Mouse (Mus musculus) intestine, embryonic 15.5 days (tissue): ENCODE measurements around the gene Slc27a5. TPM values are rescaled to one million over a fixed set of nuclear protein-coding genes. Genes with fewer than 3 reads are reported as not detected.
A peak's percentile ranks its signal among the peaks of the same experiment; 100 is the strongest.

Experiments used
- ATAC-seq: fragments of 200-750 bp; cut with Nextera tagmentation; 2 replicates; pipeline ENCODE4 v1.8.0; 2017; ENCODE audit warnings: moderate TSS enrichment, moderate library complexity
- H3K27ac ChIP-seq: fragments of 300-500 bp; sonication (generic); 2 replicates; pipeline ENCODE4 v1.5.1; 2015; ENCODE audit warnings: mild to moderate bottlenecking, inconsistent platforms
- H3K27me3 ChIP-seq: fragments of 300-500 bp; sonication (generic); replicated peaks from 2 replicates; pipeline ENCODE4 v1.6.1; 2015; ENCODE audit warnings: inconsistent platforms
- H3K36me3 ChIP-seq: fragments of 300-500 bp; sonication (generic); 2 replicates; pipeline ENCODE4 v1.6.1; 2015; ENCODE audit warnings: inconsistent platforms
- H3K4me1 ChIP-seq: fragments of 300-500 bp; sonication (generic); replicated peaks from 2 replicates; pipeline ENCODE4 v1.6.1; 2015; ENCODE audit warnings: inconsistent platforms
- H3K4me2 ChIP-seq: fragments of 300-500 bp; sonication (generic); replicated peaks from 2 replicates; pipeline ENCODE4 v1.6.1; 2015; ENCODE audit warnings: mild to moderate bottlenecking, inconsistent platforms
- H3K4me3 ChIP-seq: fragments of 300-500 bp; sonication (generic); replicated peaks from 2 replicates; pipeline ENCODE4 v1.5.1; 2015; ENCODE audit warnings: inconsistent platforms
- H3K9ac ChIP-seq: fragments of 300-500 bp; sonication (generic); 2 replicates; pipeline ENCODE4 v1.6.1; 2015; ENCODE audit warnings: inconsistent platforms
- H3K9me3 ChIP-seq: fragments of 300-500 bp; sonication (generic); 2 replicates; pipeline ENCODE4 v1.6.1; 2016; ENCODE audit warnings: inconsistent platforms
- WGBS: fragments of 180-500 bp; shearing (Covaris S2); methylation state at CpG from one replicate; pipeline ENCODE4 v1.1.7; 2015; 5-methylcytosine and 5-hydroxymethylcytosine counted together
- polyA plus RNA-seq: library from polyadenylated mRNA; unstranded; fragments of >200 nt; fragmentation: Nextera tagmentation; extraction: Ambion mirVana; gene quantifications from 2 replicates; pipeline ENCODE4 v1.2.1, GENCODE M21; 2015

Slc27a5 gene
- polyA plus RNA-seq, 1 experiment from 2014 or later: 0.41 TPM

DNA sequence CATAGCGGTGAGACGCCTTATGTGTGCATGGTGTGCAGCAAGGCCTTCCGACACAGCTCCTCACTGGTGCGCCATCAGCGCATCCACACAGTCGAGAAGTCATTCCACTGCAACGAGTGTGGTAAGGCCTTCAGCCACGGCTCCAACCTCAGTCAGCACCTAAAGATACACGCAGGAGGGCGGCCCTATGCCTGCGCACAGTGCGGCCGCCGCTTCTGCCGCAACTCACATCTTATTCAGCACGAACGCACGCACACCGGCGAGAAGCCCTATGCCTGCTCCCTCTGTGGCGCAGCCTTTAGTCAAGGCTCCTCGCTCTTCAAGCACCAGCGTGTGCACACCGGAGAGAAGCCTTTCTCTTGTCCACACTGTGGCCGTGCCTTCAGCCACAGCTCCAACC is 27.1 kb downstream of the Slc27a5 start:
- H3K27ac ChIP-seq: no peak overlapping the region
- H3K9me3 ChIP-seq: no peaks in the 10 kb centered on the region
- WGBS: 92% methylated on average over 25 of the region's 25 CpGs
- peaks cover 29% of the 10 kb centered on the region for H3K36me3 ChIP-seq
- no peaks in the 10 kb centered on the region for H3K27me3 ChIP-seq
- ATAC-seq: no peak
- no peak overlapping the region for H3K4me2 ChIP-seq
- no peak overlapping the region for H3K4me3 ChIP-seq
- no peak overlapping the region for H3K9ac ChIP-seq
- H3K4me1 ChIP-seq: peaks cover 4% of the 10 kb centered on the region; the same call in 1 of the 2 replicates

DNA sequence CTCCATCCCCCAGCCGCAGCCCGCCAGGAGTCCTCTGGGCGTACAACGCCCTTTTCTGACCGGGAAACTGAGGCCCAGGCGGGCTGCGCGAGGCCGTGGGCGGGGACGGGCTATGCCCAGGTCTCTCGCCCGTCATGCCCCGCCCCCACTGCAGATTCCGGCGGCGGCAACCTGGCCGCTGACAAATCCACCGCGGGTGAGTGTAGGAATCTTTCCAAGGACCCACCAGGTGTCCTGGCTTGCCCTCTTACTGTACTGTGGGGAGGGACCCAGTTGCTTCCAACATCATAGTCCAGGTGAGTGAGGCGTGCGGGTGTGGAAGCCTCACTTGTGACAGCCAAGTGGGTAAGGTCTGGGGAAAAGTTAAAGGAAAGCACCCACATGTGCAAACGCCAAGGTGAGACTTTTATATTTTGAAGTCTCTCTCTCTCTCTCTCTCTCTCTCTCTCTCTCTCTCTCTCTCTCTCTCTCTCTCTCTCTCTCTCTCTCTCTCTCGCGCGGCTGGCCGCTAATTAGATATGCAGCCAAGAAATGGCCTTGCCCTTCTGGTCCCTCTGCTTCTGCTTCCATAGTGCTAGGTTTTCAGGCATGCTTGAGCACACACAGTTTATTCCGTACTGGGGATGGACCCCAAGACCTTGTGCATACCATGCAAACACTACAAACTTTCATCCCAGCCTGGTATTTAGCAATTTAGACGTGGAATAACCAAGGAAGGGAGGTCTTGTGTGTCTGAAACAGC is 31.7 kb downstream of the Slc27a5 start:
- peak overlapping the region; percentile 91 for H3K4me2 ChIP-seq
- no peaks in the 10 kb centered on the region for H3K9me3 ChIP-seq
- peak overlapping the region; percentile 82 for H3K4me3 ChIP-seq
- ATAC-seq: peak; percentile 85
- H3K27me3 ChIP-seq: no peaks in the 10 kb centered on the region
- H3K4me1 ChIP-seq: peaks cover 11% of the 10 kb centered on the region; the same call in 1 of the 2 replicates
- under 1% methylated on average over 29 of the region's 29 CpGs for WGBS
- H3K27ac ChIP-seq: peak overlapping the region; percentile 76
- H3K9ac ChIP-seq: peak overlapping the region; percentile 91
- peaks cover 23% of the 10 kb centered on the region for H3K36me3 ChIP-seq

DNA sequence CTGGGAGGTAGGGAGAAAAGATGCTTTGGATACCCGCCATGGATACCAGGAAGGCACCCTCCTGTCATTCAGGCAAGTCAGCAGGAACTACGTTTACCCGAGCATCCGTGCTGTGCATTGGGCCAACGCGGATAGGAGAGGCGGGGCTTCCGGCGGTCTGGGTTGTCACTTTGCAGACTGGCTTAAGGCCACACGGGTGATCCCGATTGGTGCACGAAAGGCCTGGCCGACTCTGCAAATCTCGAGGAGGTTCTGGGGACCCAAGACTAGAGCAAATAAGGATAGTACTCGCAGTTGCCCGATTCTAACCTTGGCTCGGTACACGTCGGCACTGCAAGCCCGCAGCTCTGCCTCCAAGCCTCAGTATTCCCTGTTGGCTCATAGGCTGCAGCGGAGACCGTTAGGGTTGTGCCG is 32.3 kb downstream of the Slc27a5 start, which contains the start of gene Zfp324:
Gene Zfp324, plus strand, starts transcription at position 161 of the 414 bp plus-strand sequence.
- Histone ChIP-seq H3K9me3 (no peaks in the 10 kb centered on the region), H3K27ac (peak within 1 kb of the TSS; percentile 76), H3K4me2 (peak within 1 kb of the TSS; percentile 91), H3K4me1 (peaks cover 11% of the 10 kb centered on the region; the same call in 1 of the 2 replicates), H3K4me3 (peak within 1 kb of the TSS; percentile 82), H3K36me3 (peaks cover 17% of the 10 kb centered on the region), H3K27me3 (no peaks in the 10 kb centered on the region), H3K9ac (peak within 1 kb of the TSS; percentile 91)
- 0% methylated on average over 23 of the region's 23 CpGs for WGBS
- ATAC-seq: peak; percentile 95

DNA sequence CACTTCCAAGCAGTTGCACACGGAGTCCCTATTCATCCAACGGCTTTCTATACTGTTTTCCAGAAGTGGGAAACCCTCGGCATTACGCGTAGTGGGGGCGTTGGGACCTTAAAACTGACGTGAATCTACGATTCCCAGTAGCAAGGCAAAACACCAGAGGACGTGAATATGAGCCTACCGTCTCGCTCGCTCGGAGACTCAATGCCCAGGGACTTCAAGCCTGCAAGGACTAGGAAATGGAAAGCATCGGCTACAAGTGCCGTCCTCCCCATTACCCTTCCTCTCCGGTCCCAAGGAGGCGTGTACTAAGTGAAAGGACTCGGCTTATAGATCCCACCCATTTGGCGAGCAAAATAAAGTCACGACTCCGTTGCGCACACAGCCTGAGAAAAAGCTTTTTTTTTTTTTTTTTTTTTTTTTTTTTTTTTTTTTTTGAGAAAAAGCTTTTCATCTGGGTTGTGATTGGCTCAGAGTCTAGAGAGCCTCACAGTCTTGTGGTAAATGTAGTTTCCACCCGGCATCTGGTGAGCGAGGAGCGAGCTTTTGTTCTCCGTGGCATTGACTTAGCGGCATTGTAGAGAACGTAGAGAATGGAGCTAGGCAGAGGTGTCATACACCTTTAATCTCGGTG is 36.4 kb downstream of the Slc27a5 start:
- ATAC-seq: peak; percentile 54
- Histone ChIP-seq H3K9ac (peak overlapping the region; percentile 51), H3K27ac (peak overlapping the region; percentile 60), H3K4me1 (peaks cover 7% of the 10 kb centered on the region; the same call in 1 of the 2 replicates), H3K36me3 (no peaks in the 10 kb centered on the region), H3K27me3 (no peaks in the 10 kb centered on the region), H3K9me3 (no peaks in the 10 kb centered on the region), H3K4me3 (peak overlapping the region; percentile 39), H3K4me2 (peak overlapping the region; percentile 67)
- WGBS: 3% methylated on average over 29 of the region's 29 CpGs

DNA sequence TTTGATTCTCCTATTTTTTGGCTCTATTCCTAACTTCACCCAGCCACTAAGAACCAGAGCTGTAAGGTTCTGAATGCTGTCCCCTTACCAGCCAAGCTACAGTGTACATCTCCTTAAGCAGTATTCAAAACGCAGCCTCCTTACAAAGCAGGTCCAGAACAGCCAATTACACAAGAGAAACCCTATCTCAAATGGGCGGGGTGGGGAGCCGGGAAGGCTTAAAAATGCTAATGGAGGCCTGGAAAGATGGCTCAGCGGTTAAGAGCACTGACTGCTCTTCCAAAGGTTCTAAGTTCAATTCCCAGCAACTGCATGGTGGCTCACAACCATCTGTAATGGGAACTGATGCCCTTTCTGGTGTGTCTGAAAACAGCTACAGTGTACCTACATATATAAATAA is 38.3 kb downstream of the Slc27a5 start:
- H3K4me2 ChIP-seq: no peak overlapping the region
- H3K9me3 ChIP-seq: no peaks in the 10 kb centered on the region
- H3K4me1 ChIP-seq: no peaks in the 10 kb centered on the region
- 39% methylated on average over 4 of the region's 4 CpGs for WGBS
- no peak for ATAC-seq
- no peak overlapping the region for H3K4me3 ChIP-seq
- no peaks in the 10 kb centered on the region for H3K36me3 ChIP-seq
- no peaks in the 10 kb centered on the region for H3K27me3 ChIP-seq
- no peak overlapping the region for H3K9ac ChIP-seq
- H3K27ac ChIP-seq: no peak overlapping the region

DNA sequence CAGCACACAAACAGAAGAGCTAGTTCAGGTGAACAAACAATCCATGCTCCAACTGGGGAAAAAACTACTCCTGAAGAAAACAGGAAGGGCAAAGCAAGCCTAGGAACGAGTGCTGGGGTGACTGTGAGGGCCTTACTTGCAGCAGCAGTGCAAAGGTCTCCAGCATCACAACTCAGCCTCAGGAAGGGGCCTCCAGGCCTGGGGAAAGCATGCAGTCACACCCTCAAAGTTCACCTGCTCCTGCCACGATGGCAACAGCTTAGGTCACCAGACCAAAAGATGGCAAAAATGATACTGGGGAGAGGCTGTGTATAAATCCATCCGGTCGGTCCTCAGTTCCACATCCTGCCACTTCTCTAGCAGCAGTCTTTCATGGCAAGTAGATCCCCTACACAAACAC is 39.0 kb downstream of the Slc27a5 start:
- no peaks in the 10 kb centered on the region for H3K9me3 ChIP-seq
- no peak overlapping the region for H3K4me3 ChIP-seq
- no peak overlapping the region for H3K9ac ChIP-seq
- 61% methylated on average over 4 of the region's 4 CpGs for WGBS
- H3K36me3 ChIP-seq: no peaks in the 10 kb centered on the region
- ATAC-seq: peak; percentile 71
- H3K4me1 ChIP-seq: no peaks in the 10 kb centered on the region
- H3K27ac ChIP-seq: 0 out of 2 replicates have a peak overlapping the region, but pooled peaks have one; percentile 36
- H3K27me3 ChIP-seq: no peaks in the 10 kb centered on the region
- H3K4me2 ChIP-seq: no peak overlapping the region

DNA sequence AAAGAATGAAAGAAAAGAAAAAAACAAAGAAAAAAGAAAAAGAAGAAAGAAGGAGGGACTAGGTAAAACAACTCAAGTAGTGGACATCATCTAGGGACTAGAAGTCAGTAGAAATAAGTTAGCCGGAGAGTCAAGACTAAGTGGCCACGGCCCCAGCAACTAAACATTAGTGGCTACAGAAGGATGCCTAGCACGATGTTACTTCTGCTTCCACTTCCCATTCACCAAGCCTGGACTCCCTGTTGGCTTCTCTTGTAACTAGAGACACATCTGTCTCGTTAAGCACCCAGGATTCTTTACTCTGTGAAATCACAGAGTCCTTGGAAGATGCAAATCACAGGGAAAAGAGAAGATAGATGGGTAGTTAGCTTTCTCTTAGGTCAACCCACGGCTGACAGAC is 40.5 kb downstream of the Slc27a5 start:
- Histone ChIP-seq H3K36me3 (no peaks in the 10 kb centered on the region), H3K27ac (no peak overlapping the region), H3K9ac (no peak overlapping the region), H3K4me3 (no peak overlapping the region), H3K9me3 (no peaks in the 10 kb centered on the region), H3K4me1 (no peaks in the 10 kb centered on the region), H3K27me3 (no peaks in the 10 kb centered on the region), H3K4me2 (no peak overlapping the region)
- 72% methylated on average over 5 of the region's 5 CpGs for WGBS
- no peak for ATAC-seq

DNA sequence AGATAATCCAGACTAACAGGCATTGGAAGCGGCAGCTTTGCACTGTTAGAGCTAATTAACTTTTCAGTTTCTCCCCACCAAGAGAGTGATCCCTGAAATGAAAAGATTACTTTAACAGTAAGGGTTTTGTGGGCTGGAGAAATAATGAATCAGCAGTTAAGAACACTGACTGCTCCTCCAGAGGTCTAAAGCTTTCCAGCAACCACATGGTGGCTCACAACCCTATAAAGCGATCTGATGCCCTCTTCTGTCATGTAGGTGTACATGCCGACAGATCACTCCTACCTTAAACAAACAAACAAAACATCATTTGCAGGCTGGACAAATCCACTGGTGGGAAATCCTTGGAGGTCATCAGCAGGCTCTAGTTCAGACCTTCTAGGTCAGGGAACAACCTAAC is 43.1 kb downstream of the Slc27a5 start:
- ATAC-seq: no peak
- WGBS: 49% methylated on average over 3 of the region's 3 CpGs
- H3K27ac ChIP-seq: no peak overlapping the region

DNA sequence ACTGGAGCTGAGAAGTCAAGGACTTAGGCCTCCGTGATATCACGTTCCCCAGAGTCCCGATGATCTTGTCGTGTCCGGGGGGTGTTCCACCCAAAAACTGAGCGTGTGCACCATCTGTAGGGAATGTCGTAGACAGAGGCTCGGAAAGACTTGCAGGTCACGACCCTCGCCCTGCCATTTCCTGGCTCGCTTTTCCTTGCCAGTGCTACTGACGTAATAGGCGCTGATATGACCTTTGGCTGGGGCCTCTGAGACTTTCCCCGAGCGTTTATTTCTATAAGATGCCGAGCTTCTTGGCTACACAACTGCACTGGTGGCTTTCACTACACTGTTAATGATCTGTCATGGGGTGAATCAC is 48.1 kb downstream of the Slc27a5 start:
- Histone ChIP-seq H3K27me3 (no peaks in the 10 kb centered on the region), H3K4me3 (peak overlapping the region; percentile 44), H3K9me3 (no peaks in the 10 kb centered on the region), H3K9ac (peak overlapping the region; percentile 44), H3K36me3 (no peaks in the 10 kb centered on the region), H3K27ac (peak overlapping the region; percentile 59), H3K4me1 (peaks cover 6% of the 10 kb centered on the region; the same call in 1 of the 2 replicates), H3K4me2 (peak overlapping the region; percentile 81)
- peak; percentile 83 for ATAC-seq
- 2% methylated on average over 16 of the region's 16 CpGs for WGBS

More for the DNA sequence above, 43.1 kb downstream of the Slc27a5 start:
- Histone ChIP-seq H3K4me3 (no peak overlapping the region), H3K4me2 (no peak overlapping the region), H3K36me3 (no peaks in the 10 kb centered on the region), H3K9me3 (no peaks in the 10 kb centered on the region), H3K4me1 (peaks cover 6% of the 10 kb centered on the region; the same call in 1 of the 2 replicates), H3K9ac (no peak overlapping the region), H3K27me3 (no peaks in the 10 kb centered on the region)

DNA sequence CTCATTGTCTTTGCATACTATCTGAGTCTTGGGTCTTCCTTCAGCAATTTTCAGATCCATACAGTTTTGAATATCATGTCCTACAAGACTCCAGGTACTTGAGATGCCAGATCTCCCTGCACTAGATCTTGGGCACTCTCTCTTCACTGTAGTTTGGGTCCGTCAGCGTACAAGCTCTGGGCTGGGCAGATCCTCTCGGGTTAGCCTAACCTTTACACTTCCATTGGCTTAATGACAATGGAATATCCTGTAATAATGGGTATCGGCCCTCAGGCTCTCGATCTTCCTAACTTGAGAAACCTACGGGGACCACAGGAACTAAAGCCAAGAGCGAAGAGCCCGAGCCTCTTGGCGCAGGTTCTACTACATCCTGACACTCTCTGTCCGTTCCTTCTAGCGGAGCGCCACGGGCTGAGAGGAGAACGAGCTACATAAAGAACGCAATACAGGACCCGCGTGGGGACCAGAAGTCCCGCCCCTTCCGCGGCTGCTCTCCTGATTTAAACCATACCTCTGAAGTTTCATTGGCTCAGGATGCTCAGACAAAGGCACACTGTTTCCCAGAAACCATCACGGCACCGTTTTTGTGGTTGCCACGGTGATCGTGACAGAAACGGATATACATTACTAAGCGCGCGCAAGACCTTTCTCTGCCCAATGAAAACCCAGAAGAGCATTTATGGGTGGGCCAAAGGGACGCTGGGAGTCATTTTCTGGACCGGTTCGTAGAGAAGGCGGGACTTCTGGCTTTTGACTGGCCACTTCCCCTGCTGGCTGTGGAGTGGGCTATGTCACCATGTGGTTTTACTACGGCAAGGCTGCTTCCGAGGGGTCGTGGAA is 48.7 kb downstream of the Slc27a5 start:
- 8% methylated on average over 35 of the region's 35 CpGs for WGBS
- H3K4me2 ChIP-seq: peak overlapping the region; percentile 81
- H3K36me3 ChIP-seq: no peaks in the 10 kb centered on the region
- peak; percentile 98 for ATAC-seq
- peak overlapping the region; percentile 65 for H3K27ac ChIP-seq
- H3K9ac ChIP-seq: peak overlapping the region; percentile 44
- peaks cover 6% of the 10 kb centered on the region; the same call in 1 of the 2 replicates for H3K4me1 ChIP-seq
- H3K9me3 ChIP-seq: no peaks in the 10 kb centered on the region
- H3K27me3 ChIP-seq: no peaks in the 10 kb centered on the region
- H3K4me3 ChIP-seq: peak overlapping the region; percentile 44

DNA sequence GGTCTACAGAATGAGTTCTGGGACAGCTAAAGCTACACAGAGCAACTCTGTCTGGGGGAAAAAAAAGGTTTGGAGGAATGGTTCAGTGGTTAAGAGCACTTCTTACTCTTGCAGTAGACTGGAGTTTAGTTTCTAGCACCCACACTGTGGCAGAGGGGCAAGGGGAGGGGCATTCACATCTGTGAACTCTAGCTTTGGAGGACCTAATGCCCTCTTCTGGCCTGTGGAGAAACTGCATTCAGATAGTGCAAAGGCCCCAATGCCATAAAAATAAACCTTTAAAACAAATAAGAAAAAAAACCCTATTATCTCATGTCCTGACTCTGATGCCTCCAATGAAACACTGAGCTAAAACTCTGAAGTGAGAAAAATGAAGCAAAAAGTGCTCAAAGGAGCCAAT is 54.5 kb downstream of the Slc27a5 start:
- Histone ChIP-seq H3K27me3 (no peaks in the 10 kb centered on the region; the same call in 1 of the 2 replicates), H3K4me1 (no peaks in the 10 kb centered on the region), H3K9ac (no peak overlapping the region), H3K4me2 (no peak overlapping the region), H3K9me3 (no peaks in the 10 kb centered on the region), H3K27ac (no peak overlapping the region), H3K4me3 (no peak overlapping the region), H3K36me3 (no peaks in the 10 kb centered on the region)
- ATAC-seq: no peak

DNA sequence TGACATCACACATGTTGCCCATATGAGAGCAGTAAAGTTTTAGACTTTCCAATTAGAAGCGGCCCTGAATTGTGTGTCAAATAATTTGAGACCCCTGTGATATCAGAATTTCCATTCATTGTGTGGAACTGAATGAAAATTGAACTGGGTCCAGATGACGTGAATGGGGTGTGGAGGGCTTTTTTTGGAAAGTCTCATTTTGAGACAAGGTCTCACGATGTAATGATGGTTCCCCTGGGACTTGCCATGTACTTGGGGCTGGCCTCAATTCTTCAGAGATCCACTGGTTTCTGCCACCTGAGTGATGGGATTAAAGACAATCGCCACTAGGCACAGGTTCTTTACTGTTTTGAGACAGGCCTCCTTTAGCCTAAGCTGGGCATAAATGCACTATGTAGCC is 57.4 kb downstream of the Slc27a5 start:
- Histone ChIP-seq H3K36me3 (no peaks in the 10 kb centered on the region), H3K4me1 (no peaks in the 10 kb centered on the region), H3K27ac (no peak overlapping the region), H3K27me3 (no peaks in the 10 kb centered on the region; the same call in 1 of the 2 replicates), H3K4me3 (no peak overlapping the region), H3K9me3 (no peaks in the 10 kb centered on the region), H3K9ac (no peak overlapping the region), H3K4me2 (no peak overlapping the region)
- no peak for ATAC-seq
- 84% methylated on average over 4 of the region's 4 CpGs for WGBS
